Mouse (Mus musculus): Measurements from ENCODE around the gene Akt1s1. TPM values are rescaled to one million over a fixed set of nuclear protein-coding genes. Genes with fewer than 3 reads are reported as not detected.
A peak's percentile ranks its signal among the peaks of the same experiment; 100 is the strongest.

The Akt1s1 gene
- polyA plus RNA-seq, 1 experiment from 2014 or later, result 102 TPM

- no peak for DNase-seq (ENCODE audit: low spot score)
- Histone ChIP-seq H3K9me3 (no peaks in the 10 kb centered on the region), H3K27me3 (ENCODE audit: insufficient read depth, poor library complexity, severe bottlenecking) (no peaks in the 10 kb centered on the region), H3K27ac (0 out of 2 replicates have a peak overlapping the region, but pooled peaks have one; percentile 12), H3K4me3 (peak overlapping the region; percentile 25), H3K4me1 (peaks cover 53% of the 10 kb centered on the region), H3K36me3 (peaks cover 63% of the 10 kb centered on the region)
- WGBS, result 64% methylated on average over 22 of the region's 22 CpGs
Observed at GRCm38 (mm10) chr7:44860576-44861428, 12.0 kb downstream of the Akt1s1 start.

- Histone ChIP-seq H3K27ac (no peak overlapping the region), H3K4me1 (peaks cover 57% of the 10 kb centered on the region), H3K27me3 (ENCODE audit: insufficient read depth, poor library complexity, severe bottlenecking) (no peaks in the 10 kb centered on the region), H3K9me3 (no peaks in the 10 kb centered on the region), H3K4me3 (no peak overlapping the region; the same call in 1 of the 2 replicates), H3K36me3 (peaks cover 69% of the 10 kb centered on the region)
- WGBS, result 84% methylated on average over 14 of the region's 14 CpGs
- DNase-seq (ENCODE audit: low spot score), result no peak
Observed at GRCm38 (mm10) chr7:44861429-44861816, 12.6 kb downstream of the Akt1s1 start.

GRCm38 (mm10) chr7:44862434-44862833 lies 13.6 kb downstream of the Akt1s1 start:
- no peak for DNase-seq (ENCODE audit: low spot score)
- Histone ChIP-seq H3K9me3 (no peaks in the 10 kb centered on the region), H3K4me1 (peaks cover 62% of the 10 kb centered on the region), H3K36me3 (peaks cover 75% of the 10 kb centered on the region), H3K4me3 (no peak overlapping the region), H3K27ac (no peak overlapping the region), H3K27me3 (ENCODE audit: insufficient read depth, poor library complexity, severe bottlenecking) (no peaks in the 10 kb centered on the region)
- WGBS, result 83% methylated on average over 8 of the region's 8 CpGs

- Histone ChIP-seq H3K4me1 (peaks cover 62% of the 10 kb centered on the region), H3K4me3 (peak overlapping the region; percentile 0; the same call in 1 of the 2 replicates), H3K36me3 (peaks cover 75% of the 10 kb centered on the region), H3K9me3 (no peaks in the 10 kb centered on the region), H3K27me3 (ENCODE audit: insufficient read depth, poor library complexity, severe bottlenecking) (no peaks in the 10 kb centered on the region), H3K27ac (no peak overlapping the region)
- DNase-seq (ENCODE audit: low spot score), result no peak
- WGBS, result 89% methylated on average over 14 of the region's 14 CpGs
Observed at GRCm38 (mm10) chr7:44863210-44863609, 14.4 kb downstream of the Akt1s1 start.

GRCm38 (mm10) chr7:44863982-44864494 lies 15.2 kb downstream of the Akt1s1 start:
- H3K9me3 ChIP-seq, result no peaks in the 10 kb centered on the region
- peaks cover 62% of the 10 kb centered on the region for H3K4me1 ChIP-seq
- H3K27me3 ChIP-seq (ENCODE audit: insufficient read depth, poor library complexity, severe bottlenecking), result no peaks in the 10 kb centered on the region
- peaks cover 73% of the 10 kb centered on the region for H3K36me3 ChIP-seq
- H3K27ac ChIP-seq, result no peak overlapping the region; the same call in 1 of the 2 replicates
- H3K4me3 ChIP-seq, result no peak overlapping the region
- 89% methylated on average over 11 of the region's 11 CpGs for WGBS
- DNase-seq (ENCODE audit: low spot score), result no peak

- H3K4me3 ChIP-seq, result 0 out of 2 replicates have a peak overlapping the region, but pooled peaks have one; percentile 12
- H3K4me1 ChIP-seq, result peaks cover 62% of the 10 kb centered on the region
- no peak overlapping the region for H3K27ac ChIP-seq
- no peaks in the 10 kb centered on the region for H3K9me3 ChIP-seq
- no peak for DNase-seq (ENCODE audit: low spot score)
- peaks cover 69% of the 10 kb centered on the region for H3K36me3 ChIP-seq
- H3K27me3 ChIP-seq (ENCODE audit: insufficient read depth, poor library complexity, severe bottlenecking), result no peaks in the 10 kb centered on the region
- 83% methylated on average over 24 of the region's 24 CpGs for WGBS
Observed at GRCm38 (mm10) chr7:44864595-44865542, 16.1 kb downstream of the Akt1s1 start.

- DNase-seq (ENCODE audit: low spot score), result no peak
- H3K4me1 ChIP-seq, result peaks cover 60% of the 10 kb centered on the region
Observed at GRCm38 (mm10) chr7:44866276-44867009, 17.7 kb downstream of the Akt1s1 start.

GRCm38 (mm10) chr7:44867010-44867702 lies 18.4 kb downstream of the Akt1s1 start:
- Histone ChIP-seq H3K4me3 (peak overlapping the region; percentile 89), H3K4me1 (peaks cover 57% of the 10 kb centered on the region), H3K9me3 (no peaks in the 10 kb centered on the region), H3K27ac (peak overlapping the region; percentile 97), H3K27me3 (ENCODE audit: insufficient read depth, poor library complexity, severe bottlenecking) (no peaks in the 10 kb centered on the region), H3K36me3 (peaks cover 49% of the 10 kb centered on the region)
- DNase-seq (ENCODE audit: low spot score), result no peak
- WGBS, result 66% methylated on average over 19 of the region's 19 CpGs

More at GRCm38 (mm10) chr7:44866276-44867009, 17.7 kb downstream of the Akt1s1 start:
- Histone ChIP-seq H3K9me3 (no peaks in the 10 kb centered on the region), H3K36me3 (peaks cover 56% of the 10 kb centered on the region), H3K27ac (peak overlapping the region; percentile 97), H3K4me3 (peak overlapping the region; percentile 89), H3K27me3 (ENCODE audit: insufficient read depth, poor library complexity, severe bottlenecking) (no peaks in the 10 kb centered on the region)
- 63% methylated on average over 15 of the region's 15 CpGs for WGBS

GRCm38 (mm10) chr7:44867802-44868201 lies 19.0 kb downstream of the Akt1s1 start:
- Histone ChIP-seq H3K27ac (peak overlapping the region; percentile 97), H3K27me3 (ENCODE audit: insufficient read depth, poor library complexity, severe bottlenecking) (no peaks in the 10 kb centered on the region), H3K9me3 (no peaks in the 10 kb centered on the region), H3K4me1 (peaks cover 60% of the 10 kb centered on the region), H3K4me3 (peak overlapping the region; percentile 89), H3K36me3 (peaks cover 42% of the 10 kb centered on the region)
- 55% methylated on average over 9 of the region's 9 CpGs for WGBS
- no peak for DNase-seq (ENCODE audit: low spot score)

GRCm38 (mm10) chr7:44868465-44868864 lies 19.7 kb downstream of the Akt1s1 start:
- Histone ChIP-seq H3K4me1 (peaks cover 64% of the 10 kb centered on the region), H3K27me3 (ENCODE audit: insufficient read depth, poor library complexity, severe bottlenecking) (no peaks in the 10 kb centered on the region), H3K27ac (peak overlapping the region; percentile 97), H3K9me3 (no peaks in the 10 kb centered on the region), H3K4me3 (peak overlapping the region; percentile 89), H3K36me3 (peaks cover 36% of the 10 kb centered on the region)
- DNase-seq (ENCODE audit: low spot score), result no peak
- 9% methylated on average over 16 of the region's 16 CpGs for WGBS

GRCm38 (mm10) chr7:44868919-44869696 lies 20.3 kb downstream of the Akt1s1 start:
- Histone ChIP-seq H3K27ac (peak overlapping the region; percentile 97), H3K4me1 (peaks cover 67% of the 10 kb centered on the region), H3K27me3 (ENCODE audit: insufficient read depth, poor library complexity, severe bottlenecking) (no peaks in the 10 kb centered on the region), H3K36me3 (peaks cover 29% of the 10 kb centered on the region), H3K9me3 (no peaks in the 10 kb centered on the region), H3K4me3 (peak overlapping the region; percentile 89)
- WGBS, result under 1% methylated on average over 100 of the region's 108 CpGs
- DNase-seq (ENCODE audit: low spot score), result peak; percentile 88
